26 mouse cellular contexts compared by ENCODE assay signal in genomic region chr16:10763540-10764264, GRCm38 (mm10). TPM values are rescaled to one million over a fixed set of nuclear protein-coding genes. Genes with fewer than 3 reads are reported as not detected.
"Had no signal": no experiment of that assay in that cellular context is flagged by ENCODE, and none has a peak within 500 bp of the region (broad histone marks: within the 10 kb centered on the region; RNA-seq: fewer than 3 reads in every experiment).

No protein-coding gene starts in this region.

- H3K27ac ChIP-seq: neural tube, embryonic 12.5 days; neural tube, embryonic 13.5 days; neural tube, embryonic 15.5 days; stomach, embryonic 15.5 days; stomach, postnatal 0 days had no signal

- H3K9me3 ChIP-seq: neural tube, embryonic 12.5 days; neural tube, embryonic 13.5 days; neural tube, embryonic 15.5 days; stomach, embryonic 15.5 days had no signal

- H3K4me2 ChIP-seq: neural tube, embryonic 12.5 days; neural tube, embryonic 13.5 days; neural tube, embryonic 15.5 days; stomach, embryonic 15.5 days had no signal

- H3K9ac ChIP-seq: neural tube, embryonic 12.5 days; neural tube, embryonic 13.5 days; neural tube, embryonic 15.5 days; stomach, embryonic 15.5 days had no signal

- H3K4me1 ChIP-seq: neural tube, embryonic 15.5 days had no signal

- H3K27me3 ChIP-seq: neural tube, embryonic 12.5 days; neural tube, embryonic 15.5 days; stomach, embryonic 15.5 days had no signal

- H3K4me3 ChIP-seq: neural tube, embryonic 12.5 days; neural tube, embryonic 13.5 days; neural tube, embryonic 15.5 days; stomach, embryonic 15.5 days had no signal

- H3K36me3 ChIP-seq: neural tube, embryonic 12.5 days; neural tube, embryonic 13.5 days; neural tube, embryonic 15.5 days; stomach, embryonic 15.5 days had no signal

- DNase-seq: retina, postnatal 1 day; right cerebral cortex, adult 18-20 months; right cerebral cortex, postnatal 14 days; right cerebral cortex, postnatal 25 days; right cerebral cortex, postnatal 4 days; spleen, adult 18-20 months; thymus, adult 18-20 months; thymus, adult 2 months; thymus, postnatal 14 days; thymus, postnatal 25 days; thymus, postnatal 36 days; thymus, postnatal 4 days had no signal

RNA-seq across cellular contexts. Expression of gene Tnp2, which starts 24.8 kb away (rescaled TPM):
- total RNA-seq: neutrophil, adult 5-6 weeks had no signal
- polyA plus RNA-seq: neural tube, embryonic 11.5 days; neural tube, embryonic 12.5 days; neural tube, embryonic 13.5 days; neural tube, embryonic 14.5 days; neural tube, embryonic 15.5 days; small intestine, adult 2 months; stomach, embryonic 14.5 days; stomach, embryonic 15.5 days; stomach, embryonic 16.5 days; stomach, postnatal 0 days; urinary bladder, adult 2 months had no signal

RNA-seq across cellular contexts. Expression of gene Prm3, which starts 27.0 kb away (rescaled TPM):
- total RNA-seq: neutrophil, adult 5-6 weeks had no signal
- polyA plus RNA-seq: neural tube, embryonic 11.5 days; neural tube, embryonic 12.5 days; neural tube, embryonic 13.5 days; neural tube, embryonic 14.5 days; neural tube, embryonic 15.5 days; small intestine, adult 2 months; spleen, adult 2 months; stomach, embryonic 14.5 days; stomach, embryonic 15.5 days; stomach, embryonic 16.5 days; stomach, postnatal 0 days; thymus, adult 2 months; thymus, postnatal 0 days; urinary bladder, adult 2 months had no signal

RNA-seq across cellular contexts. Expression of gene Prm2, which starts 32.2 kb away (rescaled TPM):
- total RNA-seq: neutrophil, adult 5-6 weeks had no signal
- polyA plus RNA-seq: neural tube, embryonic 11.5 days; neural tube, embryonic 12.5 days; neural tube, embryonic 13.5 days; neural tube, embryonic 14.5 days; neural tube, embryonic 15.5 days; small intestine, adult 2 months; spleen, adult 2 months; stomach, embryonic 14.5 days; stomach, embryonic 15.5 days; stomach, embryonic 16.5 days; stomach, postnatal 0 days; thymus, postnatal 0 days; urinary bladder, adult 2 months had no signal

RNA-seq across cellular contexts. Expression of gene Prm1, which starts 41.9 kb away (rescaled TPM):
- total RNA-seq: neutrophil, adult 5-6 weeks had no signal
- polyA plus RNA-seq: neural tube, embryonic 11.5 days; neural tube, embryonic 12.5 days; neural tube, embryonic 14.5 days; small intestine, adult 2 months; stomach, embryonic 14.5 days; stomach, embryonic 15.5 days; stomach, embryonic 16.5 days; urinary bladder, adult 2 months had no signal
